Mouse (Mus musculus): ENCODE measurements around the gene S100a1.

S100a1 gene

GRCm38 (mm10) chr3:90464552-90465080 is 49.6 kb downstream of the S100a1 start:
- no peaks in the 10 kb centered on the region for H3K36me3 ChIP-seq (ENCODE audit: control insufficient read depth, insufficient read depth, low read length, poor library complexity, severe bottlenecking)
- no peak for DNase-seq (ENCODE audit: low read depth, low spot score)
- H3K27me3 ChIP-seq (ENCODE audit: control insufficient read depth, insufficient read depth, low read length, poor library complexity, severe bottlenecking) = peaks cover 4% of the 10 kb centered on the region; the same call in 1 of the 2 replicates

DNA sequence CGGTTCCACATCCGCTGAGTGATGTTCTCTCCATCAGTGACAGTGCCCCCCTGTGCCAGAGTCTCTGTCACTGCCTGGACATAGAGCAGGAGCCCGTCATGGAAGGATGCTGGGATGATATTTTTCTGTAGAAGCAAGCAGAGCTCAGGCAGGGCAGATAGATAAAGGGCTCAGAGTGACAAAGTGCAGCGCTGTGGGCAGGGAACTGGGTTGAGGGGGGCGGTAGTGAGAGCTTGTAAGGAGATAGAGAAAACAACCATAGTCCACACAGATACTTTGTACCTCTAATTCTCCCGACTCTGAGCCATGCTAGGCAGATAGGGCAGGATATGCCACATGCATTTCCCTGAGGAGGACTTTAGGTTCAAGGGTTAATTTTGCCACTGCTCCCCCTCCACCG is 51.6 kb downstream of the S100a1 start:
- Histone ChIP-seq H3K27me3 (ENCODE audit: control insufficient read depth, insufficient read depth, low read length, poor library complexity, severe bottlenecking) (peaks cover 4% of the 10 kb centered on the region; the same call in 1 of the 2 replicates), H3K36me3 (ENCODE audit: control insufficient read depth, insufficient read depth, low read length, poor library complexity, severe bottlenecking) (no peaks in the 10 kb centered on the region)
- no peak for DNase-seq (ENCODE audit: low read depth, low spot score)

DNA sequence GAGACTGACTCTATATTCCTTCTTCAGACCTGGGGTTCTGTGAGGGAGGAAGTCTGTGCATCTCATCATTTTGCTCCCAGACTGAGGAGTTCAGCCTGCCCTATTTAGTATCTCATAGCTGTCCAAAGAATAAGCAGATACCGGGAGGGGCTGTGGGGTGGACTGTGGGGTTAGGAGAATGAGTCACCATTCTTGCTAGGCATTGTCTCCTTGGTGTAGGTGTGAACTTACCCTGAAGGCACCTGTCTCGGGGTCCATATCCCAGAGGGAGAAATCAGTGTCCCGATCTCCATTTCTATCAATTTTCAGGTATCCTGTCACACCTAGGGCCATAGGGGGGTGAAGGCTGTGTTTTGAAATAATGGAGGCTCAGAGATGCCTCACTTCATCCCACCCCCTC is 52.3 kb downstream of the S100a1 start:
- H3K36me3 ChIP-seq (ENCODE audit: control insufficient read depth, insufficient read depth, low read length, poor library complexity, severe bottlenecking) = no peaks in the 10 kb centered on the region
- no peak for DNase-seq (ENCODE audit: low read depth, low spot score)
- H3K27me3 ChIP-seq (ENCODE audit: control insufficient read depth, insufficient read depth, low read length, poor library complexity, severe bottlenecking) = peaks cover 4% of the 10 kb centered on the region; the same call in 1 of the 2 replicates
